Mouse (Mus musculus) frontal cortex, adult 2 months (tissue): Measurements from ENCODE around the gene Fkbp9. TPM values are rescaled to one million over a fixed set of nuclear protein-coding genes. Genes with fewer than 3 reads are reported as not detected.

Experiments
- polyA plus RNA-seq: library from polyadenylated mRNA; depleted of rRNA; stranded (reverse); fragments of >200 nt; gene quantifications from 2 replicates; pipeline ENCODE4 v1.2.3, GENCODE M21; 2012; rRNA removed

Gene Fkbp9
- polyA plus RNA-seq, 1 experiment, result 31.0 TPM

Other genes with a start within 250 kb of the Fkbp9 start
- 27.6 and 29.5 TPM in 2 replicates for gene Lsm5, start 127.3 kb upstream of the Fkbp9 start, polyA plus RNA-seq
- gene Avl9, start 117.2 kb upstream of the Fkbp9 start, polyA plus RNA-seq, result 21.3 and 23.4 TPM in 2 replicates
- gene Kbtbd2, start 34.2 kb upstream of the Fkbp9 start, polyA plus RNA-seq, result 30.2 and 31.8 TPM in 2 replicates
- 44.5 and 52.0 TPM in 2 replicates for gene Nt5c3, start 91.9 kb downstream of the Fkbp9 start, polyA plus RNA-seq
- 0.28 and 0.34 TPM in 2 replicates for gene Vmn1r4, start 92.0 kb downstream of the Fkbp9 start, polyA plus RNA-seq
- not detected in 2 replicates for gene Vmn1r5, start 138.2 kb downstream of the Fkbp9 start, polyA plus RNA-seq
- not detected in 2 replicates for gene Vmn1r6, start 165.2 kb downstream of the Fkbp9 start, polyA plus RNA-seq
- gene Vmn1r7, start 193.3 kb downstream of the Fkbp9 start, polyA plus RNA-seq, result not detected in 2 replicates
- gene Vmn1r8, start 200.2 kb downstream of the Fkbp9 start, polyA plus RNA-seq, result not detected in 2 replicates
- not detected in 2 replicates for gene Vmn1r9, start 234.7 kb downstream of the Fkbp9 start, polyA plus RNA-seq